Mouse (Mus musculus): ENCODE results near the gene Grik3.

The Grik3 gene

GRCm38 (mm10) chr4:125490661-125491504 lies at the start of gene Grik3:
TSS of gene Grik3 (plus strand) at chr4:125490700.
- DNase-seq (ENCODE audit: low read depth, low spot score) = no peak

- no peak for DNase-seq (ENCODE audit: low read depth, low spot score)
Observed at GRCm38 (mm10) chr4:125441821-125442220, 48.7 kb upstream of the Grik3 start.

DNA sequence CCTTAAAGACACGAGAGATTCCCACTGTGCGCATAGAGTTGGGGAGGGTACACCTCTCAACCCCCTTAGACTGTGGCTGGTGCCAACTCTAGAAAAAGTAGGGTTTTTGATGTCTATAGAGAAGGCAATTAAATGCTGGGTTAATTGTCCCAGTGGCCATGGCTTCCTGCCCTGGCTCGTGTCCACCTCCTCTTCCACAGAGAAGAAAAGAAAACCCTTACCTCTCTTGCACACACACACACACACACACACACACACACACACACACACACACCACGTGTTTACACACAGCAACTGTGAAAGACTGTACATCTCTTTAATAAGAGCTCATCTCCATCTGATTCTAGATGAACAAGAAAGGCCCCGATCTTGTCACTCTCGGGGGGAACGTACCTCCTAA lies 46.1 kb upstream of the Grik3 start:
- DNase-seq (ENCODE audit: low read depth, low spot score) = no peak

GRCm38 (mm10) chr4:125450602-125451321 lies 39.7 kb upstream of the Grik3 start:
- no peak for DNase-seq (ENCODE audit: low read depth, low spot score)

DNA sequence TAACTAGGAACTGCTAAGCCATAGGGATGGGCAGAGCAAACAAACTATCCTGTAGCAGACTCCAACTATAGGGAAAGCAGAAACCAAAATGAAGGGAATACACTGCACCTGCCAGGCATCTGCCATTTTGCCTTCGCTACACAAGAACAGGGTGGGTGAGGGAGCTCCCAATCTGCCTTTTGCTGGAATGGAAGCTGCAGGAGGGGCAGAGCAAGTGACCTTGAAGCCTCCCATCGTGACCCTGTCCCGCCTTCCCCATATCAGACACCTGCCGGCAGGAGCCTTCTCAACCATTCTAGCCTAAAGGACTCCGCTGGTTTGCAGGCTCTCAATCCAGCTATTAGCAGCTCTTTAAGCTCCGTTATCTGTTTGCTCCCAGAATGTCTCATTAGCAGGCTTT lies 38.7 kb upstream of the Grik3 start:
- no peak for DNase-seq (ENCODE audit: low read depth, low spot score)

GRCm38 (mm10) chr4:125456506-125456905 lies 34.0 kb upstream of the Grik3 start:
- DNase-seq (ENCODE audit: low read depth, low spot score) = no peak

DNA sequence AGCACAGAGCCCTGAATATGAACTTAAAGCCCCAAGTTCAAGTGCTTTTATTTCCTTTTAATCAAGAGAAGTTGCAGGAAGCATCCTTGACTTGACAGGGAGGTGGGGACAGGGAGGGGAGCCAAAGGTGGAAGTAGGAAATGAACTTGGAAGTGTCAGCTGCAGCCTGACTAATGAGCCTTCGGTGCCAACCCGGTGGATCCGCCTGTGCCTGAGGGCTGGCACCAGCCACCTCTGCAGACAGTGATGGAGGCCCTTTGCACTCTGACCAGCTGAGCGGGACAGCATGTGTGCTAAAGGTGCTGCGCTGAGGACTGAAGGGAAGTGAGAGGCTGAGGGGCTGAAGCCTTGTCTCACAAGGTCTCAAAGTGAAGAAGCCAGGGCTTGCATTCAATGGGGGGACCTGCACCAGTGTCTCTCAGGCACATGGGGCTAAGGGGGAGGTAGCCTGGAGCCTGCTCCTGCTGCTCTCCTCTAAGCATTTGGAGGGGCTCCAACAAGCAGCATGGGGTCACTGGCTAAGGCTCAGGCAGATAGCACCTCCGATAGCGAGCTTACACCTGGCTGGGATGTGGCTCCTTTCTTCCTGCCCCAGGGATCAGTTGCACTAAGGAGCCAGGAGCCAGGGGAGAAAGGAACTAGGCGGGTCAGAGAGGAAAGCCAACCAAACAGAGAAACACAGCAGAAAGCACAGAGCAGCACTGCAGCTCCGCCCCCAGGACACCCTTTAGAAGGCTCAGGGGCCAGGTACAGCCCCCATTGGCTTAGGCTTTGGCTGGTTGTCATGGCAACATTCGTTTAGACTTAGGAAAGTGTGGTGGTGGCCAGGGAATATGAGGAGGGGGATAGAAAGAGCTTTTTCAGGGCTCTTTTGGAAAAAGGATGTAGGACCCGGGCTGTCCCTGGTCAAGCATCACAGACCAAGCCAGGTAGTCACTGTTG lies 33.1 kb upstream of the Grik3 start:
- DNase-seq (ENCODE audit: low read depth, low spot score) = peak; percentile 31

DNA sequence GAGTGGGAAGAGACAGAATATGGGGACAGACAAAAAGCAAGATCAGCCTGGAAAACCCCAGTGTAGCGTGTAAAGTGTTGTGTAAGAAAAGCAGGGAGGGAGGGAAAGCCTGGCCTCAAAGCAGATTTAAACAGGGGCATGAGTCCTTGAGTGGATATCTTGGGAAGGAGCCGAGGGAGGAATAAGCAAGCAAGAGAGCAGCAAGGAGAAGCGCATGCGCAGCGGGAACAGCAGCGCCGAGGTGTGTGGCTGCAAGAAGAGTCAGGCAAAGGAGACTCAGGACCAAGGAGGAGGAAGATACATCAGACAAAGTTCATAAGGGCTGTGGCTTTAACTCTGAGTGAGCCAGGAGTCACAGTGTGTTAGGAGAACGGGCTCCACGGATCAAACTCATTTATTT lies 30.7 kb upstream of the Grik3 start:
- DNase-seq (ENCODE audit: low read depth, low spot score) = no peak

GRCm38 (mm10) chr4:125469711-125470372 lies 20.7 kb upstream of the Grik3 start:
- no peak for DNase-seq (ENCODE audit: low read depth, low spot score)

GRCm38 (mm10) chr4:125474903-125475302 lies 15.6 kb upstream of the Grik3 start:
- no peak for DNase-seq (ENCODE audit: low read depth, low spot score)

DNA sequence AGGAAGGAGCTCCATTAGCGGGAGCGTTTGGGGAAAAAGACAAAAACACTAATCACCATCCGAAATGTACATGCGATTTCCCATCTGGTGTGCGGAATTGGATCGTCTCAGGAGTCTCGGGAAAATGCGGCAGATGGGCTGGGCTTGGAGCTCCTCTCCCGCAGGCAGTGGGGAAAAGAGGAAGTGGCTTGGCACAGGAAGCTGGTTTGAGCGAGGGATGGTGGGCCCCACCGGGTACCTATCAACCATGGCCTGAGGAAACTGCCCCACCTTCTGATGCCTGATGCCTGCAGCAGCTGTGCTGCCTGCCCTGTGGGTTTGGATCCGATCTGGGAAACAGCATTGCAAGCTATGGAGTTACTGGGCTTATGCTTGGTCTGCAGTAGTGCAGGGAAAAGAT lies 12.4 kb upstream of the Grik3 start:
- no peak for DNase-seq (ENCODE audit: low read depth, low spot score)

DNA sequence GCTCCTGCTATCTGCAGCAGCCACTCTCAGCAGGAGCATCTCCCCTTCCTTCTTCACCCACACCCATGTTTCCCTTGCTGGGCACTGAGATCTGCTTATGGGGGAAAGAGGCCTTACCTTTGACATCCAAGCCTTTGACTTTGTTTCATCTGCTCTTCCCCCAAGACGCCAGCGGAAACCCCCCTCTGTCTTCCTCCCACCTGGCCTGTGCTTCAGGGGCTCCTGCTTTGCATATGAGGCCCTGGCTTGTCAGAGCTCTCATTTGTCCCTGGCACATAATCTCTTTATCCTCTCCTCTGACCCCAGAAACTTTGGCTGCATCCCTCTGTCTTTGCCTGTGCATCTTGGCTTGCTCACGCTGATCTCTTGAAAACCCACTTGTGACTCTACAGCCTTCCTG lies 9.2 kb upstream of the Grik3 start:
- no peak for DNase-seq (ENCODE audit: low read depth, low spot score)

DNA sequence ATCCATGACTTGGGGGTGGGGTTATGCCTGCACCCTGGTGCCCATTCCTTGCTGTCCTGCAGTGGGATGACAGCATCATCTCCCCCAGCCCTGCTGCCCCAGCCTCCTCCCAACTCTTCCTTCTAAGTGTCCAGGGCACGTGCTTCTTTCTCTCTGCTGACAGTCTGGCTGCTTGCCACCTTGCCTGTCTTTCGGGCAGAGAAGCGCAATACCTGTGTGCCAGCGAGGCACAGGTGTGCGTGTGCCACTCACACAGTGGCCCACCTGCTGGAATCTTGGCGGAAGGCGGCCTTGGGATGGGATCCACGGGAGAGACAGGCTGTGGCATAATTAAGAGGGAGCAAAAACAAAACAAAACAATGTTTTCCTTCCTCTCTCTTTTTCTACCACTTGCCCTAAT lies 6.4 kb upstream of the Grik3 start:
- no peak for DNase-seq (ENCODE audit: low read depth, low spot score)

GRCm38 (mm10) chr4:125485416-125486239 lies 4.9 kb upstream of the Grik3 start:
- DNase-seq (ENCODE audit: low read depth, low spot score) = no peak

- peak; percentile 31 for DNase-seq (ENCODE audit: low read depth, low spot score)
Observed at GRCm38 (mm10) chr4:125486616-125487015, 3.9 kb upstream of the Grik3 start.

DNA sequence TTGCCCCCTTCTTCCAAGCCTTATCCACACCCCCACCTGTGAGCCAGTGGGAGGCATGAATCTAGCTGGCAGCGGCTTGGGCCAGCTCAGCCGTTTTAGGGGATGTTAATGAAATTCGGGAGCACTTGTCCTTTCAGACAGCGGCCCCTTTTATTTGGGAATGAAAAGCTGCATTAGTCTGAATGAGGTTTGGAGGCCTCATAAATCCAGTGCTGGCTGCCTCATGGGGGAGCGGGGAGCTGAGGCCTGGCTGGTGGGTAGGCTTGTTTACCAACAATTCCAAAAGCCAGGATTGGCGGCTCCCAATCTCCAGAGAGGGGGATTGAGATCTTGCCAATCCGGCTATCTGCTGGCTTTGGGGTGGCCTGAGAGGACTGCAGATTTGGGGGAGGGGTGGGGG lies 3.5 kb upstream of the Grik3 start:
- DNase-seq (ENCODE audit: low read depth, low spot score) = no peak

DNA sequence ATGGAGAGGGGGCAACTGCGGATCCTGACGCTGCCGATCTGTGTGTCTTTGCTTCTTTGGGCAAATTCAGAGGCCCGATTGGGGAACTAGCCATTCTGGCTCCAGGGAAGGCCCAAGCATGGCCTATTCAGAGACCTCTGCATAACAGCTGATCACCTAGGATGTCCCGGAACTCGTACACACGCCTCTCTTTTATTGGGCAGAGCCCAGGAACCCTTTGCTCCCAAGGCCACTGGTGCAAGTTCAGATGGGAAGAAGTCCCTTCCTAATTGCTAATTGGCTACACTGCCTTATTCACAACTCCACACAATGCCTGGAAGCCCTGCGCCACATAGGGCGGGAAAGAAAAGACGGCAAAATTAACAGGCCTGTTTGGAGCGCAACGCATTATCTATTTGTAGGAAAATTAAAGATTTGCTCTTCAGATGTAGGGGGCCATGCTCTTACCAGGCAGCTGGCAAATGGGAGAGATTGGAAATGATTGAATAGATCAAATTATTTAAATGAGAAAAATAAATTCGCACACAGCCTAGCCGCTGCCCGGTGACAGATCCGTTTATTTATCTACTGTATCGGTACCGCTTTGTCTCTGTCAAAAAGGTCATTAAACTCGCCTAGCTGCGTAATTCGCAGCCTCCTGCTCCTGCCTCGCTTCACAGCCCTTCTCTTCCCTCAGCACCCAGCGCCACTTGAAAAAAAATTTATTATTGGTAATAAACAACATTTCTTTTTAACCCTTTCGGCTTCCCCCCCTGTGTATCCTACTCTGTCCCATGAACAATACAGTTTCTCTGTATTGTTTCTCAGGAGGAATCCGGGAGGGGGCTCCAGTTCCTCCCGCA lies 1.5 kb upstream of the Grik3 start:
- DNase-seq (ENCODE audit: low read depth, low spot score) = no peak

DNA sequence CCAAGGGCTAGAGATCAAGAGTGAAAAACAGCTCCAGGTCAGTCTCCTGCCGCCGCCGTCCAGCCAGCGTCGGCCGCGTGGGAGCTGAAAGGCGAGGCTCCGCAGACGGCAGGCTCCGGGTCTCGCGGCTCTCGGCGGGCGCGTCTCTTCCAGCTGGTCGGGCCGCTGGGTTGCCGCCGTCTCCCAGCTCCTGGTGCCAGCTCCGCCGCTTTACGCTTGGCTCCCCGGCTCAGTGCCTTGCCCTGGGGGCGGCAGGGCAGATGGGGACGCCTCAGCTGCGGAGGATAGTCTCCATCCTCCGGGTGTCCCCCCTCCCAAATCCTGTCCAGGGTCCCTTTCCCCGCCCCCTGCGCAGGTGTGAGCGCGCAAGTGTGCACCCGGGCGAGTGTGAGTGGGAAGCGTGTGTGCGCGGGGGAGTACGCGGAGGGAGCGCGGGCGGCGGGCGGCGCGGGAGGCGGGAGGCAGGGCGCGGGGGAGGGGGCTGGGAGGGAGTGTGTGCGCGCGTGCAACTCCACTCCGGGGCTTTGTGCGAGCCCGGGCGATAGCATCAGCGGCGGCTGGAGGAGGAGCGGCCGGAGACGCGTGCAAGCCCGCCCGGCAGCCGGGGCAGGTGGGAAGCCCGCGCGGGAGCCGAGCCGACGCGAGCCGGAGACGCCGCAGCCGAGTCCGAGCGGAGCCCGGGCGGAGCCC lies 454 bp upstream of the Grik3 start:
- DNase-seq (ENCODE audit: low read depth, low spot score) = no peak

- peak; percentile 40 for DNase-seq (ENCODE audit: low read depth, low spot score)
Observed at GRCm38 (mm10) chr4:125491505-125492121, 1.1 kb downstream of the Grik3 start.

All from forelimb bud, embryonic 11.5 days (tissue).